Mouse (Mus musculus) heart, embryonic 13.5 days (tissue): ENCODE measurements at regions not wholly inside any gene's neighbourhood (a gene's known extent, or its start where the extent isn't known, plus 50 kb on each side); places are given as distances from the start of the nearest gene placed in this dataset.

Experiments used
- ATAC-seq: fragments of 200-750 bp; cut with Nextera tagmentation; 2 replicates; pipeline ENCODE4 v1.8.0; 2017; ENCODE audit warnings: moderate TSS enrichment; ENCODE audit not compliant: insufficient number of reproducible peaks, low FRiP score, low TSS enrichment; ENCODE audit errors: extremely low read depth
- H3K27ac ChIP-seq: fragments of 300-500 bp; sonication (generic); replicated peaks from 2 replicates; pipeline ENCODE4 v1.5.1; 2015; ENCODE audit warnings: moderate library complexity, mild to moderate bottlenecking, inconsistent platforms
- H3K27me3 ChIP-seq: fragments of 300-500 bp; sonication (generic); replicated peaks from 2 replicates; pipeline ENCODE4 v1.6.1; 2015; ENCODE audit warnings: mild to moderate bottlenecking, inconsistent platforms
- H3K36me3 ChIP-seq: fragments of 300-500 bp; sonication (generic); 2 replicates; pipeline ENCODE4 v1.6.1; 2015; ENCODE audit warnings: mild to moderate bottlenecking, inconsistent platforms
- H3K4me1 ChIP-seq: fragments of 300-500 bp; sonication (generic); 2 replicates; pipeline ENCODE4 v1.6.1; 2015; ENCODE audit warnings: inconsistent platforms
- H3K4me2 ChIP-seq: fragments of 300-500 bp; sonication (generic); 2 replicates; pipeline ENCODE4 v1.6.1; 2015; ENCODE audit warnings: inconsistent platforms, mild to moderate bottlenecking, moderate library complexity
- H3K4me3 ChIP-seq: fragments of 300-500 bp; sonication (generic); 2 replicates; pipeline ENCODE4 v1.5.1; 2015; ENCODE audit warnings: moderate library complexity, mild to moderate bottlenecking, inconsistent platforms
- H3K9ac ChIP-seq: fragments of 300-500 bp; sonication (generic); 2 replicates; pipeline ENCODE4 v1.6.1; 2015; ENCODE audit warnings: inconsistent platforms, mild to moderate bottlenecking, moderate library complexity
- H3K9me3 ChIP-seq: fragments of 300-500 bp; sonication (generic); 2 replicates; pipeline ENCODE4 v1.6.1; 2016; ENCODE audit warnings: inconsistent platforms
- WGBS: fragments of 180-500 bp; shearing (Covaris S2); methylation state at CpG from one replicate; pipeline ENCODE4 v1.1.7; 2015; ENCODE audit warnings: mixed read lengths; 5-methylcytosine and 5-hydroxymethylcytosine counted together

DNA sequence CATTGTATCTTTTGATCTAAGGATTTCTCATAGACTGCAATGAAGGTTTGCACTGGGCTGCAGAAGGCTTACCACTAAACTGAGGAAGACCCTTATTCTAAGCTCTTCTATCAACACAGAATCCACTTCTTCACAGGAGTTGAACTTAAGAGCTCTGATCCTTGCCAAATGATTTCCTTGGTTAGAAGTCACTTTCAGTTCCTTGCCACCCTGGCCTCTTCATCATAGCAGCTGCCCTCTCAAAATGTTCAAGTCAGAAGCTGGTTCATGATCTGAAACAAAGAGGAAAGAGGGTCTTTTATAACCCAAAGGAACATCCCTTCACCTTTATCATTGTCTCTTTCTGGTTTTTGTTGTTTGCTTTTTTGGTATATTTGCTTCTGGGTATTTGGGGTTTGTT, 131.6 kb downstream of the Basp1 start:
- Histone ChIP-seq H3K27ac (no peak overlapping the region), H3K9me3 (no peaks in the 10 kb centered on the region), H3K27me3 (no peaks in the 10 kb centered on the region), H3K4me2 (no peak overlapping the region), H3K36me3 (no peaks in the 10 kb centered on the region), H3K9ac (no peak overlapping the region), H3K4me3 (no peak overlapping the region), H3K4me1 (no peaks in the 10 kb centered on the region)
- no peak for ATAC-seq

DNA sequence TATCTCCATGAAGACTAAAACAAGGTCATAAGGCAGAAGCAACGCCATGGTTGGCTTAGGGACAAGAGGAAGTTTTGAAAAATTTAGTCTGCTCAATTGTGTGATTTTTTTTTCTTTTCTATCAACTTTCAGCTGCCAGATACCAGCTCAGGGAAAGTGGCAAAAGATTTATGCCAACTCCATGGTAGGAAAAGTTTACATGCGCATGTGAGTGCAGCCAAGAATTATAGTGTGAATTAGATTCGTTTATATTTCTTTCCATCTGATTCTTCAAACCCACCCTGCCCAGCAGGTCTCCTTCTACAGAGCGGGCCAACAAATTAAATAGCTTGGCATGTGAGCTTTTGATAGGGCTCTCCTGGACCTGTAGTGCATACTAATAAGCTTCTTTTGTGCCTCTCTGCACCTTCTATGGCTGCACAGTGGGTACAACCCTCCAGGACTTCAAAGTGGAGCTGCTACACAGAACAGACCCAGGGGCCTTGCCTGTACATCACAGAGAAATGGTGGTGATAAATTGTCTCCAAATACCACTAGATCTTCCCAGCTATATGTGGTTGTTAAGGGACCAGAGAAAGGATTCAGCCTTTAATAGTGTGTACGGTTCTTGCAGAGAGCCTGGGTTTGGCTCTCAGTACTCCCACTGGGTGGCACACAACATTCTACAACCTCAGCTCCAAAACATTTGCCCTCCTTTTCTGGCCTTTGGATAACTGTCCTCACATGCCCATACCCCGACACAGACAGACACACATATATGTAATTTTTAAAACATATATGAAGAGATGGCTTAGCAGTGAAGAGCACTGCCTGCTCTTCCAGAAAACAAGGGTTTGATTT, 135.0 kb downstream of the Basp1 start:
- Histone ChIP-seq H3K9me3 (no peaks in the 10 kb centered on the region), H3K27ac (no peak overlapping the region), H3K9ac (no peak overlapping the region), H3K4me2 (no peak overlapping the region), H3K4me1 (no peaks in the 10 kb centered on the region), H3K36me3 (no peaks in the 10 kb centered on the region), H3K4me3 (no peak overlapping the region), H3K27me3 (no peaks in the 10 kb centered on the region)
- WGBS, result 76% methylated on average over 6 of the region's 6 CpGs
- ATAC-seq, result no peak

DNA sequence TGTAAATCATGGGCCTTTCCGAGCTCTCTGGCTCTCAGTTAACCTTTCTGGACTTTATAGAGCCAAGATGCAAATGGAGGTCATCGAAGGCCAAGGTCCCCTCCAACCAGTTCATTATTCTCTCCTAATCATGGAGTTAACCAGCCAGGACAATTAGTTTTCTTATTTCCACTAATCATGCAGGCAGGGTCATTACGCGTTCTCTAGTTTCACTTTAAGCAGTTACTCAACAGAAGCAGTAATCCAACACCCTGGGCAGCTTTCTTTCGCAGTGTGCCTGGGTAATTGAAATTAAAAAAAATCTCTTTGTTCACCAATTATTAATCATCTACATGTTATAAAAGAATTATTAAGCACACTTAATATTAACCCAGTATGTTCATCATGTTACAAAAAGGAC, 137.3 kb downstream of the Basp1 start:
- Histone ChIP-seq H3K4me1 (no peaks in the 10 kb centered on the region), H3K4me2 (no peak overlapping the region), H3K27ac (no peak overlapping the region), H3K27me3 (no peaks in the 10 kb centered on the region), H3K4me3 (no peak overlapping the region), H3K9ac (no peak overlapping the region), H3K9me3 (no peaks in the 10 kb centered on the region), H3K36me3 (no peaks in the 10 kb centered on the region)
- no peak for ATAC-seq
- WGBS, result 80% methylated on average over 5 of the region's 5 CpGs

DNA sequence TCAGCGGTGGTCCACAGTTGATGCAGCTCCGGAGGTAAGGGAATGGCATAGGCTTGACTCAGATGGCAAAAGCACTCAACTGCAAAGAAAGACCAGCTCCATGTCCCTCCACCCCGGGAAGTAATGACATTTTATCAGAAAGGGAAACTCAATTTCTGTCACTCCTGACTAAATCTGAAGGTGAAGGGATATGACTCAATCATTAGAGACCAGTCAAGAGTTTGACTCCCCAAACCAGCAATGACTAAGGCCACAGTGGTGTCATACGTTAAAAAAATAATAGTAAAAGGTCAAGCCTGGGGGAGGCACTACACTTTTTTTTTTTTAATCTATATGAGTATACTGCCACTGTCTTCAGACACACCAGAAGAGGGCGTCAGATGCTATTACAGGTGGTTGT, 141.7 kb downstream of the Basp1 start:
- 77% methylated on average over 5 of the region's 5 CpGs for WGBS
- no peak overlapping the region for H3K4me2 ChIP-seq

DNA sequence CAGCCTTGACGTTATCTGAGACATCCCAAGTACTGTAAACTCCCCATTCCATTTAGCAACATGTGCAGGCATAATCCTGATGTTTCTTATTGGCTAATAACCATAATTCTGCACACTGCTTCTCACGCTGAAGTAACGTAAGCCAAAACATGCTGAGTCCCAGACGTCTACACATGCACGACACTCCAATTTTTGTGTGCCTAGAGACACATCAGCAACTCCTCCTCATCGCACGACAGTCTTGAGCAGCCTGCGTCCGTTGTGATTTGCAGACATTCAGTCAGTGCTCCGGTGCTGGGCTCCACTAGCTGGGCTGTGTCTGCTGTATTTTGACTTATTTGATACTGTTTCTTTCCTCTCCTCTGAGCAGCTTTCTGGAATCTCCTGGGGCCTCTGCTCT, 143.2 kb downstream of the Basp1 start:
- Histone ChIP-seq H3K27ac (no peak overlapping the region), H3K4me1 (peaks cover 12% of the 10 kb centered on the region), H3K9ac (no peak overlapping the region), H3K4me2 (peak overlapping the region; percentile 55), H3K9me3 (no peaks in the 10 kb centered on the region), H3K27me3 (no peaks in the 10 kb centered on the region), H3K36me3 (no peaks in the 10 kb centered on the region), H3K4me3 (no peak overlapping the region)
- ATAC-seq, result no peak
- whole genome bisulfite sequencing, result 54% methylated on average over 10 of the region's 10 CpGs

More for the DNA sequence above, 141.7 kb downstream of the Basp1 start:
- H3K9ac ChIP-seq, result no peak overlapping the region
- peaks cover 12% of the 10 kb centered on the region for H3K4me1 ChIP-seq
- H3K9me3 ChIP-seq, result no peaks in the 10 kb centered on the region
- no peaks in the 10 kb centered on the region for H3K36me3 ChIP-seq
- no peak overlapping the region for H3K27ac ChIP-seq
- H3K27me3 ChIP-seq, result no peaks in the 10 kb centered on the region
- no peak overlapping the region for H3K4me3 ChIP-seq
- no peak for ATAC-seq

DNA sequence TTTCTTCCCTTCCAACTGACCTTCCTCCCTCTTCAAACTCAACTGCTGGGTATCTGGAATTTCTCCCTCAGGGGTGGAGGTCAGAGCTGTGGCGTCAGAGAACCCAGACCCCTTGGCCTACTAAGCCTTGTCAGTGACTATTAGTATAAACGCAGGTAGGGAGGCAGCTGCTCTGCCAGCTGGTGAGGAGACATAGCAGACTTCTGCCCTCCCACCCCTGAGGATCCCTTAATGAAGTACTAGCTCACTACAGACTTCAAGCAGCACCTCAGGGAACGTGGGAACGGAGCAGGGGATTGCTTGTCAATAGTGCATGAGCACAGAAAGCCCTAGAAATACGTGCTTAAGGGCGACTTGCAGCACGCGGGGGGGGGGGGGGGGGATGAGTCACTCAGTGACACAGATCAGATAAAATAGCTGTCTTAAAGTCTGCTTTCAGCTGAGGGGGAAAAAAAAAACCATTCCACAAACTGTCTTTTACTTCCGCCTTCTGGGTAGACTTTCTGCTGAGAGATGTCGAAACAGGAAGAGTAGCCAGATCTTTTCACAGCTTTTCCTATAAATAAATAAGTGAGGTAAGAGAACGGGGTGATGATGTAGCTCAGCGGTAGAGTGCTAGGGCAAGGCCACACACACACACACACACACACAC, 144.1 kb downstream of the Basp1 start:
- no peaks in the 10 kb centered on the region for H3K36me3 ChIP-seq
- no peaks in the 10 kb centered on the region for H3K9me3 ChIP-seq
- peak overlapping the region; percentile 55 for H3K4me2 ChIP-seq
- peak overlapping the region; percentile 32; the same call in 1 of the 2 replicates for H3K27ac ChIP-seq
- H3K4me1 ChIP-seq, result peaks cover 12% of the 10 kb centered on the region
- H3K27me3 ChIP-seq, result no peaks in the 10 kb centered on the region
- ATAC-seq, result no peak
- 17% methylated on average over 8 of the region's 12 CpGs for WGBS
- peak overlapping the region; percentile 6 for H3K4me3 ChIP-seq
- 0 out of 2 replicates have a peak overlapping the region, but pooled peaks have one; percentile 19 for H3K9ac ChIP-seq

DNA sequence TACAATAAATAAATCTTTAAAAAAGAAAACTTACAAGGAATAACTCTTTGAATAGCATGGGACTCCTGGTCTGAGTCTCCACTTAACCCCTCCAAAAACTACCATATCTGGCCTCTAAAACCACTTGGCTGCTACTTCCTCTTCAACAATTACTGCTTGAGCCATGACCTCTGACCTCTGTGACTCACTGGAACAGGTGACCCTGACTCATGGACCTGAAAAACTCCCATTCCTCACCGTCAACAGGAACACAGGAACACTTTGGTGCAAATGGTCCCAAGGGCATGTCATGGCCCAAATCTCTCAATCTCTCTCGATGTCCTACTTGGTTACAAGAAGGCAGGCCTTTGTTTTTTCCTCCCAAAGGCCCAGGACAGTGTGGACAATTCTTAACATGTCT, 145.1 kb downstream of the Basp1 start:
- H3K4me2 ChIP-seq, result no peak overlapping the region
- H3K4me1 ChIP-seq, result peaks cover 12% of the 10 kb centered on the region
- no peaks in the 10 kb centered on the region for H3K36me3 ChIP-seq
- H3K27ac ChIP-seq, result no peak overlapping the region
- no peaks in the 10 kb centered on the region for H3K27me3 ChIP-seq
- H3K9me3 ChIP-seq, result no peaks in the 10 kb centered on the region
- 70% methylated on average over 2 of the region's 2 CpGs for WGBS
- no peak overlapping the region for H3K4me3 ChIP-seq
- H3K9ac ChIP-seq, result no peak overlapping the region
- ATAC-seq, result no peak

DNA sequence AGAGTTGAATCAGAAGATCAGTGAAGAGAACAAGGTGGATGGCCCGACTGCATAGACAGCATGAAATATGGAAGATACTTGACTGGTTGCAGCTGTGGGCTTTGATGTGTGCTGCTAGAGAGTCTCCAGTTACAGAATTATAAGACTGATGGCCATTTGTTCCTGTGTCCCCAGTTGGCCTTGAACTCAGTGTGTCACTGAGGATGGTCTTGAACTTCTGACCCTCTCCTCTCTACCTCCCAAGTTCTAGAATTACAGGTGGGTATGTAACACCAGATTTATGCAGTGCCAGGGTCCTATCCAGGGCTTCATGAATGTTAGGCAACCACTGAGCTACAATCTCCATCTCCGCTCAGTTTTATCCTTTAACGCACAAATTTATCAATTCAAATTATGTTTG, 146.1 kb downstream of the Basp1 start:
- peaks cover 12% of the 10 kb centered on the region for H3K4me1 ChIP-seq
- no peak overlapping the region for H3K9ac ChIP-seq

DNA sequence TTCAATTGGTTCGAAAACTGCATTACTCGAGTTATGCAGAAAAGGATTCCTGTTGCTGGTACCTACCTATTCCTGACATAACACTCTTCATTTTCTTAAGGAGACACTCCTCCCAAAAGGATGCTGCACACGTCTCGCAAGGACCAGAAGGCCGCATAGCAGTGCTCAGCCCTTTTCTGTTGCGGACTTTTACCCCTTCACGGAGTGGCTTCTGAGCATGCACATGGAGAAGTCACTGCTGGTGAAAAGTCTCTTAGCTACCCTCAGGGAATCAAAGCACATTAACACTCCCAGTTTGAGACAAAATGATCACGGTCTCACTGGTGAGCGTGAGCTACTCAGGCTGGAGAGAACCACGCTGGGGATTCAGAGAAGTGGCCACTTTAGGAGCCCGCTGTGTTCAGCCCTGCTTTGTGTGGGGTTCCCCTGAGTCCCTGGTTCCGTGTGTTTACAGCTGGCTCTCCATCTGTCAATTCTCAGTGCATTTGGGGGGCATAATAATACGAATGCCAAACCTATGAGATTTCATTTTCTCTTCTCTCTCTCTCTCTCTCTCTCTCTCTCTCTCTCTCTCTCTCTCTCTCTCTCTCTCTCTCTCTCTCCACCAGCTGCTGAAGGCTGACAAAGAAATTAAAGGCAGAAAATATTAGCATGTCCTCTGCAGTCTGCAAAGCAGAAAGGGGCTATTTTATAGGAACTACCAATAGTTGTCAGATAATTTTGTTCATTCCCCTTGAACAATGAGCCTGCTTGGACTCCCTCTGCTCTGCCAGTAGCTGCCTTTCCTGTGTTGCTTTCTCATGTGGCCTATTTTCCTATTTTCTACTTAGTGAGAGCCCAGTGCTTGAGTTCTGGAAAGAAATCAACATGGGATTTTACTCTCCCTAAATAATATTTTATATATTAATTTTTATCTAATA, 160.7 kb downstream of the Basp1 start:
- WGBS, result 69% methylated on average over 13 of the region's 13 CpGs
- ATAC-seq, result no peak
- H3K9me3 ChIP-seq, result no peaks in the 10 kb centered on the region
- no peak overlapping the region for H3K27ac ChIP-seq
- no peaks in the 10 kb centered on the region for H3K27me3 ChIP-seq
- no peaks in the 10 kb centered on the region for H3K36me3 ChIP-seq
- no peaks in the 10 kb centered on the region for H3K4me1 ChIP-seq
- H3K9ac ChIP-seq, result no peak overlapping the region
- H3K4me2 ChIP-seq, result no peak overlapping the region
- no peak overlapping the region for H3K4me3 ChIP-seq

More for the DNA sequence above, 146.1 kb downstream of the Basp1 start:
- H3K4me3 ChIP-seq, result no peak overlapping the region
- WGBS, result 80% methylated on average over 3 of the region's 3 CpGs
- no peak overlapping the region for H3K4me2 ChIP-seq
- H3K9me3 ChIP-seq, result no peaks in the 10 kb centered on the region
- no peaks in the 10 kb centered on the region for H3K36me3 ChIP-seq
- H3K27me3 ChIP-seq, result no peaks in the 10 kb centered on the region
- no peak overlapping the region for H3K27ac ChIP-seq
- ATAC-seq, result no peak

DNA sequence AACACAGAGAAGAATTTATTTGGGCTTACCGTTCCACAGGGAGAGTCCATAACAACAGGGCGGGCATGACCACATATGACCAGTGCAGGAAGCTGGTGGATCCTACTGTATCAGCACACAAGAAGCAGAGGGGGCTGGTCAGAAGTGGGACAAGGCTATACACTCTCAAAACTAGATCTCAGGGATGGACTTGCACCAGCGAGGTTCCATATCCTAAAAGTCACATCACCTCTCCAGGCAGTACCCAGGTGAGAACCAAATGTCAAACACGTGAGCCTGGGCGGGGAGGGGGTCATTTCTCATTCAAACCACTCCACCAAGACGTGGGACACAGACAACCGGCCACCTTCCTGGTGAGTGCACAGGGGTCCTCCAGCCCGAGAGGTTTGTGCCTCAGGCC, 167.9 kb downstream of the Basp1 start:
- H3K4me3 ChIP-seq, result no peak overlapping the region
- H3K27ac ChIP-seq, result no peak overlapping the region
- no peak overlapping the region for H3K9ac ChIP-seq
- 84% methylated on average over 8 of the region's 8 CpGs for WGBS
- H3K36me3 ChIP-seq, result no peaks in the 10 kb centered on the region
- no peak for ATAC-seq
- no peak overlapping the region for H3K4me2 ChIP-seq
- no peaks in the 10 kb centered on the region for H3K27me3 ChIP-seq
- no peaks in the 10 kb centered on the region for H3K9me3 ChIP-seq
- no peaks in the 10 kb centered on the region for H3K4me1 ChIP-seq
